Mouse (Mus musculus) heart, postnatal 0 days (tissue): ENCODE measurements around the gene Apoa1.

Source experiments
- CTCF ChIP-seq: IDR thresholded peaks from 2 replicates; pipeline ENCODE4 v1.5.1; 2016; ENCODE audit warnings: antibody characterized with exemption, control low read depth, low read depth
- EP300 ChIP-seq: IDR thresholded peaks from 2 replicates; pipeline ENCODE4 v1.6.1; 2016; ENCODE audit warnings: antibody characterized with exemption, low read depth

GRCm38 (mm10) chr9:46270782-46271181 lies 42.4 kb downstream of the Apoa1 start:
- TF ChIP-seq CTCF (no peak), EP300 (no peak)
